Mouse (Mus musculus): ENCODE results near the gene Gm20532. TPM values are rescaled to one million over a fixed set of nuclear protein-coding genes. Genes with fewer than 3 reads are reported as not detected.
A peak's percentile ranks its signal among the peaks of the same experiment; 100 is the strongest.
"Not testable (repeated sequence)": the region's sequence is repeated elsewhere in the genome, so short reads cannot be mapped to it uniquely, and the experiment has no call there.

Gene Gm20532
- polyA plus RNA-seq, 1 experiment: not detected

- Histone ChIP-seq H3K27ac (ENCODE audit: insufficient read depth, low read length) (no peak overlapping the region), H3K4me3 (ENCODE audit: insufficient read depth, low read length) (no peak overlapping the region), H3K4me1 (ENCODE audit: control insufficient read depth, insufficient read depth, low read length) (0 out of 2 replicates have a peak, but pooled peaks cover 7% of the 10 kb centered on the region)
- TF ChIP-seq POLR2A (IDR thresholded peaks at IDR 0.05; ENCODE audit: low read depth, low read length) (no peak), CTCF (IDR thresholded peaks at IDR 0.05; ENCODE audit: borderline replicate concordance, insufficient read depth, low read length) (no peak)
These were observed 57.5 kb downstream of the Gm20532 start for GRCm38 (mm10) chr2:26643942-26644341.

DNA sequence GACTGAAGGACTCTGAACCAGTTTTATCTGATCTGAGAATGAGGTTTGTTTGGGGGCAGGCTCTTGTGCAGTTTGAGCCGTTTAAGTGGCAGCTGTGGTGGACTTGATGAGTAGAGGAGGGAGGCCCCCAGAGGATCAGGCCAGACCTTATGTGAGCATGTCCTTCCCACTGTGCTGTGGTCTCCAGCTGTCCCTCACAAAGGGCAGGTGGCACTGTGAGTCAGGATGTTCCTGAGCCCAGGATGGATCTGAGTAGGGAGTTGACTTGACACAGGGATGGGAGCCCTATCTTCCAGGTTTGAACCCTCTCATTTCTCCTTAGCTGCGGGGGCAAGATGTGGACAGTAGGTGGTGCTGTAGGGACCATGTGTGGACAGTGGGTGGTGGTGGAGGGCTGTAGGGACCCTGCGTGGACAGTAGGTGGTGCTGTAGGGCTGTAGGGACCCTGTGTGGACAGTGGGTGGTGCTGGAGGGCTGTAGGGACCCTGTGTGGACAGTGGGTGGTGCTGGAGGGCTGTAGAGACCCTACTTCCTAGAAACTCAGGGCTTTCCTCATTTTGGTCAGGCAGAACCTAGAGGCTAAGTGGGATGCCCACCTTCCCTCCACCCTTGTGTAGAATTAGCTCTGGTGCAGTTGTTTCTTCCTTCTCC lies 60.3 kb downstream of the Gm20532 start:
- H3K4me1 ChIP-seq (ENCODE audit: control insufficient read depth, insufficient read depth, low read length): no peaks in the 10 kb centered on the region
- TF ChIP-seq CTCF (IDR thresholded peaks at IDR 0.05; ENCODE audit: borderline replicate concordance, insufficient read depth, low read length) (peak; percentile 100), POLR2A (IDR thresholded peaks at IDR 0.05; ENCODE audit: low read depth, low read length) (no peak)

GRCm38 (mm10) chr2:26654687-26655086 lies 68.2 kb downstream of the Gm20532 start:
- Histone ChIP-seq H3K4me3 (ENCODE audit: insufficient read depth, low read length) (no peak overlapping the region), H3K27ac (ENCODE audit: insufficient read depth, low read length) (no peak overlapping the region), H3K4me1 (ENCODE audit: control insufficient read depth, insufficient read depth, low read length) (no peaks in the 10 kb centered on the region)
- no peak for TF ChIP-seq CTCF (IDR thresholded peaks at IDR 0.05; ENCODE audit: borderline replicate concordance, insufficient read depth, low read length)
- TF ChIP-seq POLR2A (IDR thresholded peaks at IDR 0.05; ENCODE audit: low read depth, low read length): no peak

More for the DNA sequence above, 60.3 kb downstream of the Gm20532 start:
- no peak overlapping the region for H3K27ac ChIP-seq (ENCODE audit: insufficient read depth, low read length)
- H3K4me3 ChIP-seq (ENCODE audit: insufficient read depth, low read length): no peak overlapping the region

DNA sequence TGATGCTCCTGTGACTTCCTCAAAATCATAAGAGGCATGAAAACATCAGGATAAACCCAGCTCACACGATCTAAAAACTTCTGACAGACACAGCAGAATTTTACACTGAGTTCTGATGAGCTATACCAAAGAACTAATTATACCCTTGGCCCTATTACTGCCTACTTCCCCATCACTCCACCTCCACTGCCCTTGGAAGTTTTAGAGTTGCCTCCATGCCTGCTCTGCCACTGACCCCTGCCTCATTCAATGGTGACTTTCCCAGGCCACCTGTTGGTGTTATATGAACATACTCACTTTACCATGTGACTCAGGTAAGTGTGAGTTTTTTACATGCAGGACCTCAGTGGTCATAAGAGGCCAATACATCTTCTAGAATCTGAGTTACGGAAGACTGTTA lies 71.0 kb downstream of the Gm20532 start:
- H3K4me1 ChIP-seq (ENCODE audit: control insufficient read depth, insufficient read depth, low read length): peaks cover 3% of the 10 kb centered on the region; the same call in 1 of the 2 replicates
- TF ChIP-seq POLR2A (IDR thresholded peaks at IDR 0.05; ENCODE audit: low read depth, low read length) (no peak), CTCF (IDR thresholded peaks at IDR 0.05; ENCODE audit: borderline replicate concordance, insufficient read depth, low read length) (no peak)
- H3K4me3 ChIP-seq (ENCODE audit: insufficient read depth, low read length): no peak overlapping the region
- no peak overlapping the region for H3K27ac ChIP-seq (ENCODE audit: insufficient read depth, low read length)

GRCm38 (mm10) chr2:26661143-26661752 lies 74.8 kb downstream of the Gm20532 start:
- H3K27ac ChIP-seq (ENCODE audit: insufficient read depth, low read length): no peak overlapping the region
- H3K4me3 ChIP-seq (ENCODE audit: insufficient read depth, low read length): no peak overlapping the region; the same call in 1 of the 2 replicates
- H3K4me1 ChIP-seq (ENCODE audit: control insufficient read depth, insufficient read depth, low read length): peaks cover 3% of the 10 kb centered on the region; the same call in 1 of the 2 replicates
- TF ChIP-seq CTCF (IDR thresholded peaks at IDR 0.05; ENCODE audit: borderline replicate concordance, insufficient read depth, low read length) (no peak), POLR2A (IDR thresholded peaks at IDR 0.05; ENCODE audit: low read depth, low read length) (no peak)

- H3K27ac ChIP-seq (ENCODE audit: insufficient read depth, low read length): no peak overlapping the region
- H3K4me3 ChIP-seq (ENCODE audit: insufficient read depth, low read length): peak overlapping the region; percentile 15; the same call in 1 of the 2 replicates
- no peak for TF ChIP-seq POLR2A (IDR thresholded peaks at IDR 0.05; ENCODE audit: low read depth, low read length)
- no peak for TF ChIP-seq CTCF (IDR thresholded peaks at IDR 0.05; ENCODE audit: borderline replicate concordance, insufficient read depth, low read length)
- H3K4me1 ChIP-seq (ENCODE audit: control insufficient read depth, insufficient read depth, low read length): peaks cover 3% of the 10 kb centered on the region; the same call in 1 of the 2 replicates
These were observed 75.5 kb downstream of the Gm20532 start for GRCm38 (mm10) chr2:26661768-26662508.

- Histone ChIP-seq H3K27ac (ENCODE audit: insufficient read depth, low read length) (no peak overlapping the region), H3K4me3 (ENCODE audit: insufficient read depth, low read length) (no peak overlapping the region), H3K4me1 (ENCODE audit: control insufficient read depth, insufficient read depth, low read length) (peaks cover 3% of the 10 kb centered on the region; the same call in 1 of the 2 replicates)
- TF ChIP-seq POLR2A (IDR thresholded peaks at IDR 0.05; ENCODE audit: low read depth, low read length): no peak
These were observed 76.1 kb downstream of the Gm20532 start for GRCm38 (mm10) chr2:26662509-26662882.

DNA sequence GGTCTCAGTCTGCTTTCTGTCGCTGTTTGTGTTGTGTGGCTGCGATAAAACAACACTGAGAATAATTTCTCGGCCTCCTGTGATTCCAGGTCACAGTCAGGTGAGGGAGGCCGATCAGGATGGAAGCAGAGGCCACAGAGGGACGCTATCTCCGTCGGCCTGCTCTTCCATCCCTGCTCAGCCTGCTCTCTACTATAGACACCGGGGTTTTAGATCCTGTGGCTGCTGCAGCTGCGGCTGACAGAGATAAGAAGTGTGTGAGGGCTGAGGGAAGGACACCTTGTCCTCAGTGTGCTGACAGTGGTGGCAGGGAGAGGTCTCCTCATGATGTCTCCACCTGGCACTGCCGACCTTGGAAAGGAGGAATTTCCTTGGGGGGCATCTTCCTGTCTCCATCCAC lies 76.7 kb downstream of the Gm20532 start:
- H3K4me1 ChIP-seq (ENCODE audit: control insufficient read depth, insufficient read depth, low read length): peaks cover 3% of the 10 kb centered on the region; the same call in 1 of the 2 replicates
- no peak overlapping the region for H3K27ac ChIP-seq (ENCODE audit: insufficient read depth, low read length)
- no peak overlapping the region for H3K4me3 ChIP-seq (ENCODE audit: insufficient read depth, low read length)
- no peak for TF ChIP-seq CTCF (IDR thresholded peaks at IDR 0.05; ENCODE audit: borderline replicate concordance, insufficient read depth, low read length)
- no peak for TF ChIP-seq POLR2A (IDR thresholded peaks at IDR 0.05; ENCODE audit: low read depth, low read length)

DNA sequence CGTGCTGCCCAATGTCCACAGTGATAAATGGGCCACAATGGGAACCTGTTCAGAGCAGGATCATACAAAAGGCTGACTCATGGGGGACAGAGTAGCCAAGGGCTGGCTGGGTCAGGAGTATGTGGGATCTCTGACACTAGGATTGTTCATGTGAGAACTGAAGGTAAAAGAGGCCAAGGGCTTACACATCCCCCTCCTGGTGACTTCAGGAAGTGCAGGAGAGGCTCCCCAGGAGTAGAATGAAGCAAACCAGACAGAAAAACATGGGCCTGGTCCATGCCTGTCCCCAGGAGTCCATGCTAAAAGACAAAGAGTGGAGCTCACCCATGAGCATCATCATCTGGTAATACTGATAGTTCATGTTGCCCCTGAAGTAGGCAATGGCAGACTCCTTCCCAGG lies 77.1 kb downstream of the Gm20532 start:
- H3K4me3 ChIP-seq (ENCODE audit: insufficient read depth, low read length); H3K27ac ChIP-seq (ENCODE audit: insufficient read depth, low read length); H3K4me1 ChIP-seq (ENCODE audit: control insufficient read depth, insufficient read depth, low read length): not testable (repeated sequence)

- no peaks in the 10 kb centered on the region; the same call in 1 of the 2 replicates for H3K4me1 ChIP-seq (ENCODE audit: control insufficient read depth, insufficient read depth, low read length)
- H3K27ac ChIP-seq (ENCODE audit: insufficient read depth, low read length): no peak overlapping the region
- TF ChIP-seq POLR2A (IDR thresholded peaks at IDR 0.05; ENCODE audit: low read depth, low read length): no peak
- TF ChIP-seq CTCF (IDR thresholded peaks at IDR 0.05; ENCODE audit: borderline replicate concordance, insufficient read depth, low read length): no peak
- no peak overlapping the region for H3K4me3 ChIP-seq (ENCODE audit: insufficient read depth, low read length)
These were observed 82.3 kb downstream of the Gm20532 start for GRCm38 (mm10) chr2:26668746-26669145.

All from embryonic fibroblast, embryonic 13.5 days (primary cell).